Mouse (Mus musculus) frontal cortex, postnatal 10 days (tissue): ENCODE data around the gene Chmp4b.

ENCODE experiments used
- DNase-seq, 2 experiments: peaks; one replicate each; pipeline ENCODE4 v3.0.0; 2022; ENCODE audit warnings: low spot score in 2 of 2, mixed read lengths in 1 of 2

The Chmp4b gene

DNA sequence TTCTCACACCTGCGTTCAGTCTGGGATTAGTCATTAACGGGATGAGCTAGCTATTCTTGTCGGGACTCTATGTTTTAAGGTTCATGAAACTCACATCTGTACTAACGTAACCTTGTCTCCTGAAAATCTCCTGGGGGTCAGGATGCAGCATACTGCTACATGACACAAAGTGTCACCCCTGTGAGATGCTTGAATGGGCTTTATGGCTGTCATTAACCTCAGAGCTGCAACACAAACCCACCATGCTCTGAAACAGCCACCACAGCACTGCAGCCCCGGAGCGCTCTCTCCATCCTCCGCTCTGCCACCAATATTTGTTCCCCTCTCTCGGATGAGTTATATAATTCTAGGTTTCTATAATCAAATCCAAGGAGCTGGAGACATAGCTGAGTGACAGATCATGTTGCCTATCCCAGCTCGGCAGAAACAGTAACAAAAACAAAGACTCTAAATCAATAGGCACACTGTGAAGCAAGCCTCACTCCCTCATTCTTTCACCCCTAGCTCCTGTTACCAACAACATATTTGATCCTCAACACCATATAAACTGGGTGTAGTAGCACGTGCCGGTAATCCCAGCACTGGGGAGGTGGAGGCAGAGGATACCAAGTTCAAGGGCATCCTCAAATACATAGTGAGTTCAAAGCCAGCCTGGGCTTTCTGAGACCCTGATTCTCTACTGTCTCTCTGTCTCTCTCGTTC lies 67.5 kb downstream of the Chmp4b start:
- no peak for DNase-seq

DNA sequence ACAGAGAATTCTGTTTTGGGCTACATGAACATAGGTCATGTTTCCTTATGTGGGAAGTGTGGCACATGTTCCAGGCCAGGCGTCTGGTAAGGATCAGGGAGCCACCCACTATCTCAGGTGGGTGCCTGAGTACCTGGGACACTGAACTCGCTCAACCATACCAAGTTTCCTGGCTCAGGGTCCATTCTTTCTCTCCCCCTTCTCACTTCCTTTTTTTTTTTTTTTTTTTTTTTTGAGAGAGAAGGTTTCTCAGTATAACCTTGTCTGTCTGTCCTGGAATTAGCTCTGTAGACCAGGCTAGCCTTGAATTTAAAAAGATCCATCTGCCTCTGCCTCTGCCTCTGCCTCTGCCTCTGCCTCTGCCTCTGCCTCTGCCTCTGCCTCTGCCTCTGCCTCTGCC lies 68.8 kb downstream of the Chmp4b start:
- no peak for DNase-seq

DNA sequence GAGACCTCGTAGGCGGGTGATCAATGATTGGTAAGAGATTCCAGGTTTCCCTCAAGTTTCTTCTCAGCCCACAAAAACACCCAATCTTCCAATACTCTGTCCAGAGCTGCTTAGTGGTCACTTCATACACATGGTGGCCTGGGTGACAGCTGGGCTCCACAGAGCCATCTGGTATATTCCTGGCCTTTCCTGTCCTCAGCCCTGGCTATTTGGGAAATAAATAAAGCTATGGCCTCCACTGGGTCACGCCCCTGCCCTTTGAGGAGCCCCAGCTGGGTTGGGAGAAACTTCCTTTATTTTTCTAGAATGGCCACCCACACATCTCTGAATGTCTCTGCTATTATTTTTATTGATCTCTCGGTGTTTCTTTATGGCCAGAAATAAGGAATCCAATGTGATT lies 72.0 kb downstream of the Chmp4b start:
- no peak for DNase-seq

DNA sequence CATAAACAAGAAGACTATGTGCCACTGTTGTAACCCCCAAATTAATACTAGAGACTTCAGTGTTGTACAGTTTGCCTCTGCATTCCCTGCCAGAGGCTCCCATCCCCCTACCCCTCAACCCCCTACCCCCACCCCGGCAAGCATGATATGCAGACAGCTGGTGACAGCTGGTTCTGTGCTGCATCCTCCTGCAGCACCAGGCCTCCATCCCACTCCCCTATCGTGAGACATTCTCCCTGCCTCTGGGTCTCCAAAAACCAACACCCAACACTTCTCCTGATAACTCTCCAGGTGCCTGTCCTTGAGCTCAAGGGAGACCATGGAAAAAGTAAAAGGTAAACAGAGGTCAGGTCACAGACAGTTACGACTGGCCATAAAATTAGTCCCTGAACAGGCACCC lies 78.2 kb downstream of the Chmp4b start:
- DNase-seq: no peak

DNA sequence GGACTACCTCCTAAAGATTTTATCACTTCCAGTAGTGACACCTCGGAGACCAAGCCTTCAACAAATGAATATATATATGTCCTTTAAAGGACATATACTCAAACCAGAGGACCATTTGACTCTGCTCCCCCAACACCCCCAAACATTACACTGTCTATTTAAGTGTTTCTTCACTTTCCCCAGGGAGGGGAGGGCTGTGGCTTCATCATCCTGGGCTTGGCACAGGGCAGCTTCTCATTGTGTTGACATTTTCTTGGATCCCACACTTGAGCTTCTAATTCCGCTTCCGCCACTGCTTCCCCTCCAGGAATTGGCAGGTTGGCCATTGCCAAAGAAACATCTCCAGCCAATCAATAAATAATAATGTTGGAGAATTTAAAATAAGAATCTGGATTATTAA lies 79.3 kb downstream of the Chmp4b start:
- DNase-seq: no peak

DNA sequence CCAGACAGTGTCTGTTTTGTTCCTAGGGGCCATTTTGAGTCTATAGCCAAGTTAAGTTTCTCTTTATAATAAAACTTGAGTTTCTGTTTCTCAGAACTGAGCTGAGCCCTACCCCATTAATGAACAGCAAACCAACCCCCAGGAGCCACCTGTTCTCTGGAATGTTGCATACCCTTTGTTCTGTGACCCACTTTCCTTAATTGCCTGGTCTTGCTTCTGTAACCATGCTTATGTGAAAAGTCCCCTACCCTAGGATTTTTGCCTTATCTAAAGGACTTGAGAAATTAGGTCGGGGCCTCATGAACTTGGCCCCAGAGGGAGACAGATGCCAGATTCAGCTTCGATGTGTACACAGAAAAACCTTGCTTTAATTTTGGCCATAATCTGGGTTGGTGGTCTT lies 80.4 kb downstream of the Chmp4b start:
- DNase-seq: no peak

DNA sequence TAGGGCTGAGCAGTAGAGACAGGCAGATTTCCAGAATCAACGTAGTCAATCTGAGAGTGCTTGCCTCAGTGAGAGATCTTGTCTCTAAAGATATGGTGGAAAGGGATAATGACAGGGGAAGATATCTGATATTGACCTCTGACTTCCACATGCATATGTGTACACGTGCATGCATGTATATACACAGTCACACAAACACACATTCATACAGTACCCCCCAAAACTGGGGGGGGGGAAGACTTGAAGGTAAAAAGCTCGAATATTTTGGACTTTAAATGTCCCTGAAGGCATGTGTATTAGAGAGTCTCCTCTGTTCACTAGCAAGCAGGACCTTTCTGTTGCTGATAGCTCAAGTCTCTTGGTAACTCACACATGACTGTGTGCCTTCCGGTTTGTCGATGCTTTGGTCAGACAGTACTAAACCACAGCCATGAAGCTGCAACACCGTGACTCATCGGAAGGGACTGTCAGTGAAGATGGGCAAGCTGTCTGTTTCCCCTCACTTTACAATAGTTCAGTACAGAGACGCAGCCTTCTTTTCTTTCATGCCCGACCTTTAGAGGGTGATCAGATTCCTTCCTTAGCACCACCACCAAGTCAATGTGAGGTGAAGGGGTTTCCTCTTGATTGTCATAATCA lies 81.1 kb downstream of the Chmp4b start:
- DNase-seq: no peak

DNA sequence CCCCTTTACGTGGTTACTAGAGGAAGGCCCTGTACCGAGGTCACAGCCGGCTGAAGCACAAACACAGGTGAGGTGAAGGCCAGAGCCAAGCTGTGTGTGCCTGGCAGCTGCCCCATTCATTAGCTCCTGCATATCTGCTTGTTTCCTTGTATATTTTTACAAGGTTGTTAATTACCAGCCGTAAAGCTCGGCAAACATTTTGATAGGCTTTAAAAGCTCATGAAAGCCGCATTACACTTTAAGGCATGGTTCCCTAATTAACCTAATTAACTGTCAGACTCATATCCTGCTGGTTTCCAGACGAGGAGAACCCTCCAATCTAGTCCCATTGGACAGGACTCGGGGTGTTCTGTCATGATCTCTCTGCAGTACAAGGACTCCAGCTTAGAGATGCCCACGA lies 83.5 kb downstream of the Chmp4b start:
- no peak for DNase-seq

DNA sequence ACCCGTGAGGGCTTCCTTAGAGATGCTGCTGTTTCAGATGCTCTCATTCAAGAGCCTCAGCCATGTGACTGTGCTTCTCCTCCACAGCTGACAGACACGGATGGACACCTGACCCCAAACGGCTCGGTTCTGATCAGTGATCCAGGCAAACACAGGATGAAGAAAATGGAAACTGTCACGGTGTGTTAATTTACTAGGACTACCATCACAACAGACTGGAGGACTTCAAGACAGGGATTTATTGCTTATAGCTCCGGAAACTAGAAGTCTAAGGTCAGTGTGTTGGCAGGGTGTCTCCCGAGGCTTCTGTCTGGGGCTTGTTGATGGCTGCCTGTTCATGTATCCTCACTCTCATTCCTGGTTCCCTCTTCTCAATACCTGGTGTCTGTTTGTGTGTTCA lies 83.9 kb downstream of the Chmp4b start:
- no peak for DNase-seq

DNA sequence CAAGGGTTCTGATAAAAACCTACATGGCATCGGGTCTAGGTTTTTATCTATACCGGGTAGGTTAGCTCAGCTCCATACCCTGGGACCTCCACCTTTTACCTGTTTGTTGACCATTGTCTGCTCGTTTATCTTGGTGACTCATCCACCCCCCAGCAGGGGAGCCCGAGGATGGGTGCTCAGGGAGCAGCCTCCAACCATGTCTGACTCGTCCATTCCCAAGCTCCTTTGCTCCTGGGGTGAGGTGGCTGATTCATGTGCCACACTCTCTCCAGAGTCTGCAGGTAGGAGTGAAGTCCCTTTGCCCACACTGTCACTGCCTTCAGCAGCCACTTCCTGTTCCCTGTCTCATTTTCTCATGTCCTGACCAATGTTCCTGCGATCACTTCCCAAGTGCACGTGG lies 84.5 kb downstream of the Chmp4b start:
- no peak for DNase-seq

DNA sequence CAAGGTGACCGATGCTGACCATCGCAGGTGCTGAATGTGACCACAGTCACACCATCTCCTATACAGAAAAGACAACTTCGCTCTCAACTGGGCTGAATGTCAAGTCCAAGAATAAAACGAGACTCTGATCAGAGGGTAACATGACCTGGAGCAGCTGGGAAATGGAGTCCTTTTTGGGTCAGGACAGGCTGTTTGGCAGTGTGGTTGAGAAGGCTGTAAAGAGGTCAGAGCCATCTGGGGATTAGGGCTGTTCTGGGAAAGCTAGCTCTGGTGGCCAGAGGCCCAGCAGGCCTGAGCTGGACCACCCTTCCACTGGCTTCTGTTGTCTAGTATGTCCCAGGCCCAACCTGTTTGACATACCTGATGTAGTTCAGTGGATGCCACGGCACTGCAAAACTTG lies 87.1 kb downstream of the Chmp4b start:
- no peak for DNase-seq

DNA sequence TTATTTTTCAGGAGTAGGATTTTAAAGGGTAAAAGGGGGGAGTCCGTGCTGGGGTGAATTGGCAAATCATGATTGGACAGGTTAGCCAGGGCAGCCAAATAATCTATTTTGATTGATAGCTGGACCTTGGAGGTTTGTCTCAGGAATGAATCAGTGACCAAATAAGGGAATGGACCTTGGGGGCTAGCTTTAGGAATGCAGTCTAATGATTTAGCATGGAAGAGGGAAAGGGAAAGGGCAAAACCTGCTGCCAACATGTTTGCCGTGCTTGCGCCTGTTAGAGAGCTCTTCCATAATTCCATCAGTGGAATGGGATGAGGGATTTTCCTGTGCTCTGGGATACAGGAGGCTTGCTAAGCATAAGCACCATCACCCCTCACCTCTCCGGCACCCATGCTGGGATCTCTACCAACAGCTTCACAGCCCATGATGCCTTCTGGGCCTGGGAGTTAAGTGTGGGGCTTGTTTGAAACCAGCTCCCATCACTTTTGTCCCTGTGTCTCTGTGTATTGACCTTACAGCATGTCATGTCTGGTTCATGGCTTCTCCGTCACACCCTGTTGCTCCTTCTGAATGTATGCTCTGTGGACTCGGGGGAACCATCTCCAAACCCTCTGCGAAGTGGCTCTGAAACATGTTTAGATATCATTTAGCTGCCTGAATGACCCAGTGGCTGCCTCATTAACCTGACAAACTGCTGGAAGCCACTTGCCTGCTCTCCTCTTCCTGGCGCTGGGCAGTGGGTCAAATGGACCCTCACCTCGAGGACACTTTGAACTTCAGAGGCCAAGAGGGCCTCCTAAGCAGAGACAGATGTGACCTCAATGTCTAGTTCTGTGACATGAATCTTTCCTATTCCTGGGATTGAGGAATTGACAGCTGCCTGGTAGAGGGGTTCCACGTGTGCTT lies 91.7 kb downstream of the Chmp4b start:
- DNase-seq: no peak

DNA sequence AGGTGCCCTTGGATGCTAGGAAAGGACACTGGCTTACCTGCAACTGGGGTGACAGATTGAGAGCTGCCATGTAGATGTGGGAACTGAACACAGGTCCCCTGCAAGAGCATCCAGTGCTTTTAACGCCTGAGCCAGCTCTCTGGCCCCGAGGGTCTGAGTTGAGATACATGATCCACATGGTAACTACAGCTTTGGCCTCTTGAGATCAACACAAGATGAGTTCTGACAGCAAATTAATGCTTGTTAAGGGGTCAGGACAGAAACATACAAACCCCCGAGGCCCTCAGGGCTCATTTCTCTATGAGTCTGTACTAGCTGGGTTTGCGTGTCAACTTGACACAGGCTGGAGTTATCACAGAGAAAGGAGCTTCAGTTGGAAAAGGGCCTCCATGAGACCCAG lies 92.4 kb downstream of the Chmp4b start:
- no peak for DNase-seq
